Mouse (Mus musculus): ENCODE measurements around the gene Acp5.

Acp5 gene
- long read RNA-seq, experiment 1, transcript Acp5-202 (5 exons, 1,349 nt) = major isoform, 11 of 20 reads
- long read RNA-seq, experiment 1, partial matches to known transcripts = 3 of 20 reads
- long read RNA-seq, experiment 1, other reads (novel, unspliced or antisense) = 1 of 20 reads
- long read RNA-seq, experiment 2, transcript Acp5-202 (5 exons, 1,349 nt) = major isoform, 17 of 25 reads
- long read RNA-seq, experiment 2, partial matches to known transcripts = 4 of 25 reads
- long read RNA-seq, experiment 2, other reads (novel, unspliced or antisense) = 0 of 25 reads

DNA sequence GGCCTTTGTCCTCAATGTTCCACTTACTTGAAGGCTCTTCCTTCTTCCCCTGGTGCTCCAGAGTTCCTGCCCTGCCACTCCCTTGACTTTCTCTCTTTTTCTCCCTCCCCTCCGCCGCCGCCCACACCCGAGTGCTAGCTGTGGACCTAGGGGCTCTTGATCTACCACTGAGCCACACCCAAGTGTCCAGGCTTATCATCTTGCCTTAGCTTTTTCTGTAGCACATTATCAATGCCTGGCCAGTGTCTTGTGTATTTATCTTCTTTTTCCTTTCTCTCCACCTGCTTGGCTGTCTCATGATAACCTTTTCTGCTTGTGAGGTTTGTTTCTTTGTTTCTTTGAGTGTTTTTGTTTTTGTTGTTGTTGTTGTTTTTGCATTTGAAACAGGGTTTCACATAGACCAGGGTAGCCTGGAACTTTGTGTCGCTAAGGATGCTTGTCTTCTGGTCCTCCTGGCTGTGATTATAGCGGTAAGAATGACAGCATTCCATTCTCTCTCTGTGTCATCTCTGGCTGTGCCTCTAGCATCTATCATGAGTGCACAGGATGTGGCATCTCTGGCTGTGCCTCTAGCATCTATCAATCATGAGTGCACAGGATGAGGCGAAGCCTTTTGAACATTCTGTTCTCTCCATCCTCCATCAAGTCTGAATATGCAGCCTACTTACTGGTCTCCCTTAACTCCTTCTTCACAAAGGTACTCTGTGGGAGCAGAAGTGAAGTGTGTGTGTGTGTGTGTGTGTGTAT, at the start of gene Acp5:
TSS of gene Acp5 (minus strand) at position 68 of the 747 bp plus-strand sequence.
- intact Hi-C loops (cut with DNase I) = no loop called here

- intact Hi-C loops (cut with DNase I) = no loop called here
Measured at GRCm38 (mm10) chr9:22172318-22172717, 36.8 kb upstream of the Acp5 start.

- intact Hi-C loops (cut with DNase I) = no loop called here
Measured at GRCm38 (mm10) chr9:22169327-22169726, 33.8 kb upstream of the Acp5 start.

DNA sequence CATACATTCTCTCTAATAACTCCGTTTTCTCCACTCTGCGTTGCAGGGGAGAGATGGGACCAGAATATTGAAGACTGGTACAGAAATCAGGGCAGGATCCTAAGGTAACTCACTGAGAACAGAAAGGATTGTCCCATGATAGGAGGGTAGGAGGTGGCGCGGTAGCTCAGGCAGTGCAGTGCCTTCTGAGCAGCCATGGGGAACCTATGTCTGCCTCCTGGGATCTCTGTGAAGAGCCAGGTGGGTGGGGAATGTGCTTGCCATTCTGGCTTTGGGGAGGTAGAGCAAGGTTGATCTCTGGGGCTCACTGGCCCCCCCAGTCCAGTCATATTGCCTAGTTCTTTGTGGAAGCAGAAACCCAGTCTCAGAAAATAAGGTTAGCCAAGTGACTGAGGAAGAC, 32.2 kb upstream of the Acp5 start:
- intact Hi-C loops (cut with DNase I) = no loop called here

GRCm38 (mm10) chr9:22166686-22167085, 31.2 kb upstream of the Acp5 start:
- intact Hi-C loops (cut with DNase I) = no loop called here

- intact Hi-C loops (cut with DNase I) = loop anchor here (2.0 kb wide), 1 partner anchor 61 kb away; no protein-coding TSS in a partner anchor
Measured at GRCm38 (mm10) chr9:22165964-22166363, 30.5 kb upstream of the Acp5 start.

DNA sequence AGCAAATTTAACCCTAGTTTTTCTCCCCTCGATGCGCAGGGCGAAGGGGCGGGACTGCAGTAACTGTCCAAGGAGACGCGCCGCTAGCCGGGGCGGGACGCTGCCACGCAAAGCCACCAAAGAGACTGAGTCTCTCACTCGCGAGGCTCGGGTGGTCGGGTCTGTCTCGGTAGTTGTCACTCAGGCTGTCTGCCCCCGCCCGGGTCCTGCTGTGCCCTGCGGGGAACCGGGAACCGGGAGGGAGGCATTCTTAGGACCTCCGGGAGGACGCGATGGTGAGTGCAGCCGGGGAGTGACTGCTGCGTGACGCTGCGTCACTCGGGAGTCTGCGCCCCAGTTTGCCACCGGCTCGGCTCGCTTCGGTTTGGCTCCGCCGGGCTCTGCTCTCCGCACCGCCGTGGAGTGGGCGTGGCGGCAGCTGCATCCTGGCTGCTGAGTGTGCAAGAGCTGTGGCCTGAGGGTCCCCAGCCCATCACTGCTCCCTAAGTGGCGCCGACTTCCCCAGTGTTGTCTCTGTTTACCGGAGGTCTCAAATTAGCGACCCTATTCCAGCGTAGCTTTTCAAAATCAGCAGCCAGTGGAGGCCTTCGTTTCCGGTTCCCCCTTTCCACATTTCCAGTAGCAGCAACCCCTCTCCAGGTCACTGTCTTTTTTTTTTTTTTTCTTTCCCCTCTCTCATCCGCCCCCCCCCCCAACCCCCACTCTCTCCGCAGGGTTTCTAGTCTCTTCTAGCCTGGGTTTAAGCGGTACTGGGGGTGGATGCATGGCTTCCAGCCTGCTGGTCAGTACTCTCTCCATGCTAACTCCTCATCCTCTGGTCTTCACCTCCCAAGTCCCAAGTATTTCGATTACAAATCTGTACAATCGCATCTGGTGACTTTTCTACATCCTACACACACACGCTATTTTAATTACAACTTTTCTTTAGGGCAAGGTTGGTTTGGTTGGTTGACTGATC, 29.5 kb upstream of the Acp5 start:
- intact Hi-C loops (cut with DNase I) = loop anchor here (2.0 kb wide), 1 partner anchor 62 kb away; no protein-coding TSS in a partner anchor

- intact Hi-C loops (cut with DNase I) = no loop called here
Measured at GRCm38 (mm10) chr9:22162912-22163311, 27.4 kb upstream of the Acp5 start.

- intact Hi-C loops (cut with DNase I) = no loop called here
Measured at GRCm38 (mm10) chr9:22162305-22162704, 26.8 kb upstream of the Acp5 start.

- intact Hi-C loops (cut with DNase I) = no loop called here
Measured at GRCm38 (mm10) chr9:22161299-22161698, 25.8 kb upstream of the Acp5 start.

- intact Hi-C loops (cut with DNase I) = loop anchor here (10.0 kb wide), 1 partner anchor 247 kb away; no protein-coding TSS in a partner anchor
Measured at GRCm38 (mm10) chr9:22157516-22158265, 22.2 kb upstream of the Acp5 start.

GRCm38 (mm10) chr9:22156497-22157245, 21.2 kb upstream of the Acp5 start, which contains the start of gene Pigyl:
Gene Pigyl (plus strand): TSS chr9:22156846.
- intact Hi-C loops (cut with DNase I) = loop anchor here (10.0 kb wide), 1 partner anchor 248 kb away; no protein-coding TSS in a partner anchor

DNA sequence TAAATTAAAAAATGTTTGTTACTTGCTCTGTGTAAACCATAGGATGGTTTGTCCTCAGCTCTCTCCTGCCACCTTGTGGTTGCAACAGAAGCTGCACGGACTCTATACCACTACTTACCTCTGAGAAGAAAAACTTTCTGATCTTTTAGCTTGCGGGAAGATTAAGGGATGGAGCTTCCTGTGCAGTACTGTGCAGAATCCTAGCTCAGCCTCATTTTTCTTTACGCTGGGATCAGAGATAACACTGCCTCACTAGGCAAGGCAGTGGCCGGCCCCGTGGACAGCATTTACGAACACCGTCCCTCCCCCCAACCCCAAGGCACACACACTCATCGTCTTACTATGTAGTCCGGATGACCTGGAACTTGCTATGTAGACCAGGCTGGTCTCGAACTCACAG, 20.1 kb upstream of the Acp5 start:
- intact Hi-C loops (cut with DNase I) = loop anchor here (10.0 kb wide), 1 partner anchor 249 kb away; no protein-coding TSS in a partner anchor

- intact Hi-C loops (cut with DNase I) = loop anchor here (10.0 kb wide), 1 partner anchor 251 kb away; no protein-coding TSS in a partner anchor
Measured at GRCm38 (mm10) chr9:22153810-22154209, 18.3 kb upstream of the Acp5 start.

DNA sequence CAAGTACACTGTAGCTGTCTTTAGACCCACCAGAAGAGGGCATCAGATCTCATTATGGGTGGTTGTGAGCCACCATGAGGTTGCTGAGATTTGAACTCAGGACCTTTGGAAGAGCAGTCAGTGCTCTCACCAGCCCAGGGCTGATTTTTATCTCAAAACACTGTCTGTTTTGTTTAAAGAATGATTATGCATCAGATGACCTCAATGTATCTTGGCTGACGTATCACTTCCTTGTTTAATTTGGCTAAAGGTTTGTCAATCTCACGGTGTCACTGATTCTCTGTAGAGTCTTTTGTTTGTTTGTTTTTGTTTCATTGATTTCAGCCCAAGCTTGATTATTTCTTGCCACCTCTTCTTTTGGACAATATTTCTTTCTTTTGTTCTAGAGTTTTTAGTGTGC, 15.4 kb upstream of the Acp5 start:
- intact Hi-C loops (cut with DNase I) = loop anchor here (10.0 kb wide), 1 partner anchor 254 kb away; no protein-coding TSS in a partner anchor

DNA sequence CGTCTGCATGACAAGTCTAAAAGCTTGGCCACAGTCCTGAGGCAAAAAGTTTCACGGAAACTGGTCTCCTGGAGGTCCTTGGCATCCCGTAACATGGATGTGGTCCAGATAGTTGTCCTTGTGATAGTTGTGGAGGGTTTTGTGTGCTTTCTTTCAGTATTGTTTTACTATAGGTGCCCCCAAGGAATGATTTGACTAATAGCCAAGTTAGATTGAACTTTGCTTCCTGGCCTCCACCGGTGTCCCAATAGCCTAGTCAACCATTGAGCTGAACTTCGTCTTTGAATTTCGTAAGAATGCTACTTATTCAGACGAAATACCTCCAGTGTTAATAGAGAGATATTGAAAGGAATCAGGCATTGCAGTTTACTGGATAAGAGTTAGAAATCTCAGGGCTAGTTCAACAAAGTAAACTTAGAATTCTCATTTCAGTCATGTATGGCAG, 14.8 kb upstream of the Acp5 start:
- intact Hi-C loops (cut with DNase I) = loop anchor here (10.0 kb wide), 1 partner anchor 255 kb away; no protein-coding TSS in a partner anchor

- intact Hi-C loops (cut with DNase I) = loop anchor here (10.0 kb wide), 3 partner anchors 55 to 255 kb away; partner anchors contain the start of gene Cnn1
Measured at GRCm38 (mm10) chr9:22149426-22150248, 14.1 kb upstream of the Acp5 start.

DNA sequence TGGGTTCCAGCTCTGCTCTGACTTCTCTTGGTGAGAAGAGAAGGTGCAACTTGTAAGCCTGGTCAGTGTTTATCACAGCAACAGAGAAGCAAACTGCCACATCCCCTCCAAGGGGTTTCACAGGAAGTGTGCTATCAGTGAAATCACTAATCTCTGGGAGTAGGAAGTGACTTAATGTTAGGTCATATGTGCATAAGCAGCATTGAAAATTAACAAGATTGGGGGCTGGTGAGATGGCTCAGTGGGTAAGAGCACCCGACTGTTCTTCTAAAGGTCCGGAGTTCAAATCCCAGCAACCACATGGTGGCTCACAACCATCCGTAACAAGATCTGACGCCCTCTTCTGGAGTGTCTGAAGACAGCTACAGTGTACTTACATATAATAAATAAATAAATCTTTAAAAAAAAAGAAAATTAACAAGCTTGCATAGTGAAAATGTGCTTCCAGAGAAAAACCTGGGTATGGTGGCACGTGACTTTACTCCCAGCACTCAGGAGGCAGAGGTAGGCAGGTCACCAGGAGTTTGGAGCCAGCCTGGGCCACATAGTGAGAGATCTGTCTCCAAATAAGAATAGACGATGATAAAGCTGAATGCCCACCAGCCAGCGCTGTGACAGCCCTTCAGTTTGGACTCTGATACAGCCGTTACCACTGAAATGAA, 8.9 kb upstream of the Acp5 start:
- intact Hi-C loops (cut with DNase I) = loop anchor here (10.0 kb wide), 2 partner anchors 50 to 170 kb away; partner anchors contain the start of gene Cnn1
